Mouse (Mus musculus) stomach, embryonic 16.5 days (tissue): ENCODE data around the gene Rpl36a. TPM values are rescaled to one million over a fixed set of nuclear protein-coding genes. Genes with fewer than 3 reads are reported as not detected.
"Not testable (repeated sequence)": the region's sequence is repeated elsewhere in the genome, so short reads cannot be mapped to it uniquely, and the experiment has no call there.

Experiments used
- ATAC-seq: fragments of 200-750 bp; cut with Nextera tagmentation; 2 replicates; pipeline ENCODE4 v1.8.0; 2017; ENCODE audit warnings: moderate number of reproducible peaks, moderate TSS enrichment; ENCODE audit not compliant: insufficient read depth, low FRiP score
- H3K27ac ChIP-seq: fragments of 300-500 bp; sonication (generic); 2 replicates; pipeline ENCODE4 v1.5.1; 2014; ENCODE audit warnings: low read length
- H3K27me3 ChIP-seq: fragments of 300-500 bp; sonication (generic); 2 replicates; pipeline ENCODE4 v1.6.1; 2014; ENCODE audit warnings: low read length, control low read depth, mixed read lengths; ENCODE audit not compliant: control insufficient read depth, insufficient read depth
- H3K36me3 ChIP-seq: fragments of 300-500 bp; sonication (generic); 2 replicates; pipeline ENCODE4 v1.6.1; 2014; ENCODE audit warnings: low read length; ENCODE audit not compliant: control insufficient read depth, insufficient read depth
- H3K4me1 ChIP-seq: fragments of 300-500 bp; sonication (generic); 2 replicates; pipeline ENCODE4 v1.6.1; 2014; ENCODE audit warnings: low read length, control low read depth, mixed read lengths; ENCODE audit not compliant: control insufficient read depth, insufficient read depth
- H3K4me2 ChIP-seq: fragments of 300-500 bp; sonication (generic); 2 replicates; pipeline ENCODE4 v1.6.1; 2014; ENCODE audit warnings: low read depth, low read length, mixed read lengths
- H3K4me3 ChIP-seq: fragments of 300-500 bp; sonication (generic); replicated peaks from 2 replicates; pipeline ENCODE4 v1.5.1; 2014; ENCODE audit warnings: mild to moderate bottlenecking, low read length
- H3K9ac ChIP-seq: fragments of 300-500 bp; sonication (generic); 2 replicates; pipeline ENCODE4 v1.6.1; 2014; ENCODE audit warnings: low read length
- H3K9me3 ChIP-seq: fragments of 300-500 bp; sonication (generic); replicated peaks from 2 replicates; pipeline ENCODE4 v1.6.1; 2016; ENCODE audit warnings: low read length, control low read depth; ENCODE audit not compliant: control insufficient read depth
- WGBS: fragments of 180-500 bp; shearing (Covaris S2); extraction: QIAGEN DNeasy Blood & Tissue Kit; methylation state at CpG from one replicate; pipeline ENCODE4 v1.1.7; 2014; 5-methylcytosine and 5-hydroxymethylcytosine counted together
- polyA plus RNA-seq: library from polyadenylated mRNA; unstranded; fragments of >200 nt; fragmentation: Nextera tagmentation; extraction: Ambion mirVana; gene quantifications from 2 replicates; pipeline ENCODE4 v1.2.1, GENCODE M21; 2015

The Rpl36a gene
- polyA plus RNA-seq, result 322 and 424 TPM in 2 replicates

GRCm38 (mm10) chrX:134585103-134586002 is at the start of gene Rpl36a:
Gene Rpl36a (plus strand): TSS chrX:134585654.
- ATAC-seq, result peak; percentile 96
- Histone ChIP-seq H3K9me3 (no peaks in the 10 kb centered on the region), H3K27me3 (no peaks in the 10 kb centered on the region), H3K36me3 (no peaks in the 10 kb centered on the region), H3K4me1 (no peaks in the 10 kb centered on the region), H3K4me2 (peak within 1 kb of the TSS; percentile 65), H3K9ac (peak within 1 kb of the TSS; percentile 77), H3K4me3 (peak within 1 kb of the TSS; percentile 57), H3K27ac (peak within 1 kb of the TSS; percentile 85)
- 12% methylated on average over 45 of the region's 45 CpGs for WGBS

- not testable (repeated sequence) for ATAC-seq, H3K9ac ChIP-seq, H3K27ac ChIP-seq, H3K27me3 ChIP-seq, H3K4me1 ChIP-seq, H3K9me3 ChIP-seq, H3K36me3 ChIP-seq, H3K4me3 ChIP-seq
- 87% methylated on average over 10 of the region's 10 CpGs for WGBS
- H3K4me2 ChIP-seq, result peak overlapping the region; percentile 54; the same call in 1 of the 2 replicates
Measured at GRCm38 (mm10) chrX:134539795-134540194, 45.7 kb upstream of the Rpl36a start.

GRCm38 (mm10) chrX:134540414-134541135 is 44.9 kb upstream of the Rpl36a start:
- no peak for ATAC-seq
- Histone ChIP-seq H3K4me3 (peak overlapping the region; percentile 58), H3K36me3 (no peaks in the 10 kb centered on the region), H3K4me2 (peak overlapping the region; percentile 54), H3K9me3 (no peaks in the 10 kb centered on the region), H3K27me3 (no peaks in the 10 kb centered on the region), H3K4me1 (no peaks in the 10 kb centered on the region), H3K27ac (peak overlapping the region; percentile 92), H3K9ac (peak overlapping the region; percentile 73)
- 18% methylated on average over 11 of the region's 12 CpGs for WGBS

- Histone ChIP-seq H3K4me2 (peak within 1 kb of the TSS; percentile 54), H3K9ac (peak within 1 kb of the TSS; percentile 73), H3K27me3 (no peaks in the 10 kb centered on the region), H3K36me3 (no peaks in the 10 kb centered on the region), H3K27ac (peak within 1 kb of the TSS; percentile 92), H3K4me3 (peak within 1 kb of the TSS; percentile 58), H3K4me1 (no peaks in the 10 kb centered on the region), H3K9me3 (no peaks in the 10 kb centered on the region)
- peak; percentile 91 for ATAC-seq
- 12% methylated on average over 36 of the region's 61 CpGs for WGBS
Measured at GRCm38 (mm10) chrX:134541145-134541954, 44.1 kb upstream of the Rpl36a start, which contains the start of gene Timm8a1. Gene Timm8a1 (minus strand): TSS chrX:134541865.

GRCm38 (mm10) chrX:134541955-134542308 is 43.5 kb upstream of the Rpl36a start:
- H3K27me3 ChIP-seq, result no peaks in the 10 kb centered on the region
- H3K27ac ChIP-seq, result peak overlapping the region; percentile 92
- peak overlapping the region; percentile 50 for H3K4me2 ChIP-seq
- no peak for ATAC-seq
- no peaks in the 10 kb centered on the region for H3K36me3 ChIP-seq
- WGBS, result 22% methylated on average over 6 of the region's 6 CpGs
- H3K9me3 ChIP-seq, result no peaks in the 10 kb centered on the region
- H3K4me1 ChIP-seq, result no peaks in the 10 kb centered on the region
- peak overlapping the region; percentile 58 for H3K4me3 ChIP-seq
- peak overlapping the region; percentile 73 for H3K9ac ChIP-seq

- Histone ChIP-seq H3K27ac (no peak overlapping the region), H3K4me1 (no peaks in the 10 kb centered on the region), H3K9ac (no peak overlapping the region), H3K4me2 (no peak overlapping the region), H3K9me3 (no peaks in the 10 kb centered on the region), H3K36me3 (no peaks in the 10 kb centered on the region), H3K27me3 (no peaks in the 10 kb centered on the region; the same call in 1 of the 2 replicates), H3K4me3 (no peak overlapping the region)
- WGBS, result 90% methylated on average over 4 of the region's 4 CpGs
- ATAC-seq, result no peak
Measured at GRCm38 (mm10) chrX:134547330-134547729, 38.1 kb upstream of the Rpl36a start.

- WGBS, result 16% methylated on average over 5 of the region's 5 CpGs
- Histone ChIP-seq H3K4me3 (no peak overlapping the region), H3K4me2 (no peak overlapping the region)
Measured at GRCm38 (mm10) chrX:134550903-134551302, 34.6 kb upstream of the Rpl36a start.

GRCm38 (mm10) chrX:134553326-134553725 is 32.1 kb upstream of the Rpl36a start:
- no peak for ATAC-seq
- Histone ChIP-seq H3K27ac (no peak overlapping the region), H3K36me3 (no peaks in the 10 kb centered on the region), H3K9me3 (no peaks in the 10 kb centered on the region), H3K4me1 (no peaks in the 10 kb centered on the region), H3K4me2 (no peak overlapping the region), H3K9ac (no peak overlapping the region), H3K27me3 (no peaks in the 10 kb centered on the region), H3K4me3 (no peak overlapping the region)
- WGBS, result 86% methylated on average over 4 of the region's 4 CpGs

More at GRCm38 (mm10) chrX:134550903-134551302, 34.6 kb upstream of the Rpl36a start:
- H3K9ac ChIP-seq, result no peak overlapping the region
- no peaks in the 10 kb centered on the region for H3K36me3 ChIP-seq
- no peaks in the 10 kb centered on the region for H3K4me1 ChIP-seq
- no peak overlapping the region for H3K27ac ChIP-seq
- ATAC-seq, result no peak
- H3K27me3 ChIP-seq, result no peaks in the 10 kb centered on the region; the same call in 1 of the 2 replicates
- H3K9me3 ChIP-seq, result no peaks in the 10 kb centered on the region
